Mouse (Mus musculus) erythroblast, adult 5-6 weeks (primary cell): ENCODE data around the gene Odf2l. TPM values are rescaled to one million over a fixed set of nuclear protein-coding genes. Genes with fewer than 3 reads are reported as not detected.

Source experiments
- ATAC-seq: replicated peaks from 2 replicates; pipeline ENCODE4 v1.8.0; 2016; ENCODE audit warnings: moderate number of reproducible peaks, mild to moderate bottlenecking, moderate TSS enrichment, inconsistent platforms; ENCODE audit not compliant: poor library complexity, low FRiP score, severe bottlenecking
- total RNA-seq, 2 experiments: library from RNA; stranded (forward) in 1 of 2; stranded (reverse) in 1 of 2; fragments of 150-400 nt in 1 of 2; fragments of 200-764, 138-1000 nt in 1 of 2; gene quantifications; 2 replicates each; pipeline versions ENCODE4 v1.2.3 to v1.2.4; 2015 to 2017; ENCODE audit warnings: low replicate concordance in 2 of 2

The Odf2l gene
- total RNA-seq, 2 experiments from 2014 or later, result 9.2 to 16.2 TPM

DNA sequence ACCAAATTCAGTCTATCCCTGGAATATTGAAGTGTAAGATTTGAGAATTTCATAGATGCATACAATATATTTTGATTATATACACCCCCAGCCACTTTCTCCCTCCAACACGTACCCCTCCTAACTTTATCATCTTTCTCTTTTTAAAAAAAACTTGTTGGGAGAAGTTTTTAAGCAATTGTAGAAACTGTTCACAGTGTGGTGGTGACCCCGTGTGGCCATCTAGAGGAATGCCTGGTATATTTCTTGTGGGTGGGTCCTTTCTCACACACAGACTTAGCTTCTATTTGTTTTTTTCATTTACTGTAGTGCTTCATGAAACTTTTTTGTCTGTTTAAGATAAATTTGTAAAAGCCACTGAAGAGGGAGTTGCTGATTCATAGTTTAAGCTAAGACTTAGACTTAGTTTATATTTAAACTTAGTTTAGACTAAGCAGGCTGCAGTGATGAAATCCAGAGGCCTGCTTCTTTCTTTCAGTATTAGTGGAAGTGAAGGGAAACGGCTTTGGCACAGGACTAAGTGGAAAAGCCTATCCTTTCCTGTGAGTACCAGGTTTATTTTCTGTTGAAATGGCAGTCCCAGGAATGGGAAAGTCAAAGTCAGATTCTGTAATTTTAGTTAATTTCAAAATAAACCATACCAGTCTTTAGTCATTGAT is 13.0 kb downstream of the Odf2l start:
- ATAC-seq, result 0 out of 2 replicates have a peak, but pooled peaks have one; percentile 79

- no peak for ATAC-seq
These were observed 21.8 kb downstream of the Odf2l start for GRCm38 (mm10) chr3:145140236-145140635.

DNA sequence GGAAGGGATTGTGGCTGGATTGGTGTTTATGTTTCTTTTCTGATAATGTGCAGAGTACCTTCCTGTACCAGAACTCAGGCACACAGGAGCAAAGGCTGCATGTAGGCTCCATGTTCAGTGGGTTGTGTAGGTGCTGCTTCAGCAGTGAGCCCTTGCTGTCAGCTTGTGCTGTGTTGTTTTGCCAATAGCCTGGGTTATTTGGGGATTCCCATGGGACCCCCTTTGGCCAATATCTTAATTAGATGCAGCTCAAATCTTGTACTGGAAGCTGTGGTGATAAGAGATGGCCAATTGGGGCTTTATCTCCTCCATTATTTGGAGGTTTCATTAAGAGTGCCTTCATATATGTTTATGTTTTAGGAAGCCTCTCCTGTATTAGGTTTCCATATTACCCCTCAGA is 24.5 kb downstream of the Odf2l start:
- no peak for ATAC-seq

DNA sequence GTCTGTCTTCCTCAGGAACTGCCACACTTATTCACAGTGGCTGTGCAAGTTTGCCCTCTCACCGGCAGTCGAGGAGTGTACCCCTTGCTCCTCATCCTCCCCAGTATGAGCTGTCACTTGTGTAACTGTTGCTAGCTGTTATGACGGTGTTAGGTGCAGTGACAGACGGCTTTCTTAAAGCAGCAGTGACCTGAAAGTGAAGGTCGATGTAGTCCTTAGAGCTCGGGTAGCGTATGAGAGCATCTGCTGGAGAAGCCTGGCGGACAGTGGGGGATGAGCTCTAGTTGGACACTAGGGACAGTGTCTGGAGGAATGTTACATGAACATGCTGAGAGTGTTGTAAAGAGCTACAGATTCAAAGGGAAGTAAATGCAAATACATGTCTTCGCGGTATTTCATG is 25.5 kb downstream of the Odf2l start:
- ATAC-seq, result no peak

GRCm38 (mm10) chr3:145146871-145147270 is 28.5 kb downstream of the Odf2l start:
- no peak for ATAC-seq

DNA sequence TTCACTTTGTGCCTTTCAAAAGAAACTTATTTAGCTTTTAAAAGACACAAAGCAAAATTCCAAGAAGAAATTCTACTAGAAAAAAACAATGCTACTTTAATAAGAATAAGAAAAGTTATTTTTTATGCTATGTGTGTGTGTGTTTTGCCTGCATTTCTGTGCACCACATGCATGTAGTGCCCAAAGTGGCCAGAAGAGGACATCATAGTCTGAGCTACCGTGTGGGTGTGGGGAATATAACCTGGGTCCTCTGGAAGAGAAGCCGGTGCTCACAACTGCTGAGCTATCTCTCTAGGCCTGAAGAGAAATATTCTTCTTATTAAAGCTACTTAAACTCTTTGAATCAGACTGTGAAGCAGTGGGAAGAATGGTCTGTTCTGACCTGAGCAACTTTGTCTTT is 29.1 kb downstream of the Odf2l start:
- no peak for ATAC-seq

- ATAC-seq, result no peak
These were observed 29.6 kb downstream of the Odf2l start for GRCm38 (mm10) chr3:145147952-145148351.

DNA sequence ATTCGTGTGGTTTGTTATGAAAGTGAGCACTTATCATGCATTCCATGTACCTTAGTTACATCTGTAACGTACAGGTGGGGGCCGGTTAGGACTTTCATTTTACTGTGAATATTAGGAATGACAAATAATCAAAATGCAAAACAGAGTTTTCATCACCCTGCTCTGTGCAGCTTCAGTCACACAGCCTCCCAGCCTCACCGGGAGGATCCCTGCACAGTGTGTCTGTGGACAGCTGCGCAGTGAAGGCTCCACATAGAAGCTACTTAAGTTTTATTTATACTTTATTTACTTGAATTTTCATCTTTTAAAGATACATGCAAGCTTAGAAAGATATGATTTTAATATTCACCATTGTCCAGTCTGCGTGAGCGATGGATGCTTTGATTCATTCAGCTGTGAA is 32.7 kb downstream of the Odf2l start:
- ATAC-seq, result no peak

DNA sequence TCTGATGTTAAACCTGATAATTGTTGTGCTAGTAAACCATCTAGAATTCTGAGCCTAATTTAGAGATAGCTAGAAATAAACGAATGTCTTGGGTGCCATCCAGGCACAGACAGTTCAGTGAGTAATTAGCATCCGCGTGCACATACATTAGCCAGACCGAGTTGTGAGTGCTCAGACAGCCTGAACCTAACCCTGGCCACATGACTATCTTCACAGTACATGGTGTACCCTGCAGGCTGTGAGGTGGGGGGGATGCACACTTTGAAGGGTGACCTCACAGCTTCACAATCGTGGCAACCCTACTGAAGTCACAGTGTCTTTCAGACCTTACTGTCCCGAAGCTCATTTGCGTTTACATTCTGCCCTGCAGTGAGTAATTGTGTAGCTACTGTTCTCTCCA is 33.5 kb downstream of the Odf2l start:
- ATAC-seq, result no peak

DNA sequence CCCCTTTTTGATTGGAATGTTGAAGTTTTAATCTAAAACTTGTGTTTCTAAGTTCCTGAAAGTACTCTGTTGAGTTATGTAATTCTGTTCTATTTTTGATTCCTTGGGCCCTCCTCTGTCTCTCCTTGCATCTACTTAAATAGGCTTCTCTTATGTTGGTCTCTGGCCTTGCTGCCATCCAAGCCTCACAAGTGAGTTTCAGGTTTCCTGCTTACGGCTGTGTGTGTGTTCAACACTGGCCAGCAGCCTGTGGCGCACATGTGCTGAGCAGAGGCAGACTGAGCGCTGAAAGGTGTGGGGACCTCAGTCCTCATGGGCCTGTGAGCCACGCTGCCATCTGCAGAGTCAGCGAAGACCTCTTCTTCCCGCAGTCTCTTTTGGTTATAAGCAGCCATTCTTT is 38.5 kb downstream of the Odf2l start:
- ATAC-seq, result no peak

DNA sequence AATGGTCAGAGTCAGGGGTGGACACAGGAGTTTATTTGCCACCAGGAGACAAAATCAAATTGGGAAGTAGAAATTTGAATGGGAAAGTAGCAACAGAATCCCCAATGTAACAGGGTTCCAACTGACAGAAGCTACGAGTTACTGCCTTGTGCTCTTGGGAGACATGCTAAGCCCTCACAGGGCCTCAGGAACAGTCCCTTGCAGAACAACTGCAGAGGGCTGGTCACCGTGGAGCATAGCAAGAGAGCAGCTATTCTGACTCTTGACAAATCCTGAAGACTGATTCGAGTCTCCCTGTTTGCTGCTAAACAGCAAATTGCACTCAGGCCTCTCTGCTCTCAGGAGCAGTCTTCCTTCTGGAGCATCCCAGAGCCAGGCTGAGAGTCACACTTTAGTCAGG is 40.1 kb downstream of the Odf2l start:
- no peak for ATAC-seq

- no peak for ATAC-seq
These were observed 48.4 kb downstream of the Odf2l start for GRCm38 (mm10) chr3:145166741-145167140.

- no peak for ATAC-seq
These were observed 49.4 kb downstream of the Odf2l start for GRCm38 (mm10) chr3:145167766-145168165.

DNA sequence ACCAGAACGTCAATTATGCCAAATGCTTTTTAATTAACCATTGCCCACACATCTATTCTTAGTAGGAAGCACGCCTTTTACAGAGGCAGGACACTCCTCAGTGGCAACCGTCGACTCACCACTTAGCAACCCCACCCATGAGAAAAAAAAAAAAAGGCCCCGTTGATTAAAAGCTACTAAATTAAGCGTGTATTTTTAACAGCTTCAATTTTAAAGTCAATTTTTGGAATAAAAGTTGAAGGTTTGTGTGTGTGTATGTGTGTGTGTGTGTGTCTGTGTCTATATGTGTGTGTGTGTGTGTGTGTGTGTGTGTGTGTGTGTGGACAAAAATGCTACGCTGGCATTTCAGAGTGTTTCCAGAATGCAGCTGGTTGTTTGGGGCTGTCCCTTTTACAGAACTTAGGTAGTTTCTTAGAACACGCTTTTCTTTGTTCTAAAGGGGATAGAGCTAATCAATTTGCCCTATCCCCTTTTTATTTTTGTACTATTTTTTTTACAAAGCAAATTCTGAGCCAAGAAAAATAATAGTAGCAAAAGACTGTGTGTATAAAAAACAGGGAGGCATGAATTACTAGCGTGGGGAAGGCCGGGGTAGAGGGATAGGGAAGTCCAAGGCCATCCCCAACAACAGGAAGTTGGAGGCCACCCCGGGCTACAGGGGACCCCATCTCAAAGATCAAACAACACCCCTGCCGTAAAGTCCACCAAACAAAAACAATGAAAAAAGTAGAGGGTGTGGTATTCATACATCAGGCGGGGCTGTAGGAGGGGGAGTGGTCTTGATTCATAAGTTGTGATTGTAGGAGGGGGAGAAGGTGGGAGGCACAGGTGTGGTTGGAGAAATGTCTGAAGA is 50.7 kb downstream of the Odf2l start:
- ATAC-seq, result no peak

DNA sequence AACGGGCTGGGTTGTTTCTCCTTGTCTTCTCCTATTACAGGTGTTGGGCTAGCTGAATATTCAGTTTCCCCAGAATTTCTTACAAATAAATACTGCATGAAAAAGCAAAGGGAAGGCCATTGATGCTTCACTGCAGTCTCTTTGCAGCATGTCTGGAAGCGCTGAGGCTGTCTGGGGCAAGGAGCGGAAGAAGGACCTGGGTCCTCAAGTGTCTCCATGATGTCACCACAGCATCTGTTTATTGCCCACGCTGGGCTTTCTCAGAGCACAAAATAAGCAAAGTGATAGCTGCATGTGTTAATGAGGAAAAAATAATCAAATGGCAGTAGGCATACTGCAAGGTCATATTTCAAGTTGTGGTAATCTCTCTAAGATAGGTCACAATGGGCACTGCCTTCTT is 51.6 kb downstream of the Odf2l start:
- ATAC-seq, result no peak

DNA sequence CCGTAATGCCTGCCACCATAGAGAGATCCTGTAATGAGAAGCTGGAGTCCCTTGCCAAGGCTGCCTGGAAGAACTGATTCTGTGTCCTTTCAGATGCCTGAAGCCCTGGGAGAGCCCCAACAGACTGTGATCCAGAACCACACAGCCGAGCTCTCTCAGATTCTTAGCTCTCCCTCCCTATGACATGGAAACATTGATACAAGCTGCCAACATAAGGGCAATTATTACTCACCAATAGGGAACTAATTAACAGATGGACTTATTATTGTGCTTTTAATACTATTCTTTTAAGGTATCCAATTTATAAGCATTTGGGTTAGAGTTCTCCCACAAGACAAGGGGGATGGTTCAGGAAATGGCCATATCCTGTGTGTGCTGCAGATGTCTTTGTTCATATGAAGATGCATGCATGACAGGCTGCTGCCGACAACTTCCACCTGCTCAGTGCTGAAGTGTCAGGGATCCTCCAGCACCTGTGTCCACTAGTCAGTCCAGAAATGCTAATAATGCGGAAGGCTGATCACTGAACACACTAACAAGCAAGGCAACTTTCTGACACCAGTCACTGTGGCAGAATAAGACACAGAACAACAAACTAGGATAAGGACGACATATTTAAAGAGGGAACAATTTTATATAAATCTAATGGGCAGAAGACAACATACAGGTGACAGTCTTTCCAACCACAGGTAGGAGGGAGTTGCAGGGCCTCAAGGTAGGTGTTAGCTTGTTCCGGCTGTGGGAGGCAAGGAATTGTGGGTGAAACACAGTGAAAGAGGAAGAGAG is 52.4 kb downstream of the Odf2l start:
- ATAC-seq, result no peak

DNA sequence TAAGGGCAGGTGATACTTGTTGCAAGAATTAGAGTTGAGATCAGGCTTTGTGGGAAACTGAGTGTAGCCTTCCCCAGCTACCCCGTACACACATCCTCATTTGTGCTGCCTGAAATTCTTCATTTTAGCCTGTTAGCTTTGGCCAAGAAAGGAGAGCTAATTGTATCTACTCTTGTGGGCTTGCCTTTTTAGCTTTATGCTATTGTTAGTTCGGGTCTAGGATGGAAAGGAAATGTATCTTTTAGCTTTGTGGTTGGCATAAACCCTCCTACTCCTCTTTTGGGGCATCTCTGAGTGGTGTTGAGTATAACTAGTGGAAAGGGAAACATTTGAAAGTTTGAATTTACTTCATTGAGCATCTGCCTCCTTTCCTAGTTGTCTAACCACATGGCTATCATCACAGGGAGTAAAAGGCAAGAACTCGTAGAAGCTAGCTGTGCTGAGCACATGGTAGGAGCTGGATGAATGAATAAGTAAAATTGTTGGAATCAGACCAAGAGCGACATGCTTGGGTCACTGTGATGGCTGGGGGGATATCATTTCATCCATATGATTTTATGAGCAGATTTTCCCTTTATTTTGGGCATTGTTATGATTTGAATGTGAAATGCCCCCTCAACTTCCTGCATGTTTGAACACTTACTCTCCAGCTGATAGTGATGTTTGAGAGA is 53.1 kb downstream of the Odf2l start:
- no peak for ATAC-seq

DNA sequence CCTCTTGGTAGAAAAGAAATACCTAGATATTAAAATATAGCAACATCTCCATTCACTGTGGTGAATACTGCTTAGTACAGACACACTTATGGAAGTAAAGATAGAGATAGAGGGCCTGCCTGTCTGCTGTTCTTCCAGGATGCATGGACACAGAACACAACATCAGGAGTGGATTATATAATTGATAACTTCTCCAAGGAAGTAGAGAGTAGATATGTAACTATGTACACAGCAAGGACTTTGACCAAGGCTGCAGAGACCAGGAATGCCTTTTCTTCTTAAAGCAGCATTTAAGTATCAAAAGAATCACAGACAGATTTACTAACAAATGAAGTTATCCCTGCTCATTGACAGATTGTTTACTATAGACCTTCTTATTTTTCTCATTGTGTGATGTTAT is 66.3 kb downstream of the Odf2l start:
- no peak for ATAC-seq

GRCm38 (mm10) chr3:145191972-145192371 is 73.6 kb downstream of the Odf2l start:
- no peak for ATAC-seq

GRCm38 (mm10) chr3:145195240-145195923 is 77.0 kb downstream of the Odf2l start:
- ATAC-seq, result no peak
